Mouse (Mus musculus): ENCODE measurements around the gene Fam172a.

DNA sequence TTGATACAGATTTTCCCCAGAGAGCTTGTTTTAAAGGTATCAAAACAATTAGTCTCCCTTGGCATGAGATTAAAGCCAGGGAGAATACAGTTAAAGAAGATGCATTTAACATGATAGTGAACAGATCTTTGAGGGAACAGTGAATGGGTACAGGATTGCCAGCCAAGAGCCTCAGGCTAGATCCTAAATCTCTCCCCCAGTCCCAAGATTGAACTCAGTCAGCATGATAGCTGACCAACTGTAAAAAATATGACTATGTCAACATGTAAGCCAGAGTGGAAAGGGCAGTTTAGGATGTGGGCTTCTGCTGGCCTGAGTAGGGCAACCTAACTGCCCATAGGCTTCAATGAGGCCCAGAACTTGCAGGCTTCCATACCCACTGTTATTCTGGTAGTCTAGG lies 503.6 kb downstream of the Fam172a start:
- TF ChIP-seq CTCF (IDR thresholded peaks at IDR 0.05; ENCODE audit: low read depth) (no peak), EP300 (IDR thresholded peaks at IDR 0.05; ENCODE audit: low read depth) (no peak)

All from liver, postnatal 0 days (tissue).